Mouse (Mus musculus): ENCODE data around the gene Cyb561d2. TPM values are rescaled to one million over a fixed set of nuclear protein-coding genes. Genes with fewer than 3 reads are reported as not detected.

Cyb561d2 gene
- total and polyA plus RNA-seq, 3 experiments: 37.8 to 38.1 TPM; not detected in 1

DNA sequence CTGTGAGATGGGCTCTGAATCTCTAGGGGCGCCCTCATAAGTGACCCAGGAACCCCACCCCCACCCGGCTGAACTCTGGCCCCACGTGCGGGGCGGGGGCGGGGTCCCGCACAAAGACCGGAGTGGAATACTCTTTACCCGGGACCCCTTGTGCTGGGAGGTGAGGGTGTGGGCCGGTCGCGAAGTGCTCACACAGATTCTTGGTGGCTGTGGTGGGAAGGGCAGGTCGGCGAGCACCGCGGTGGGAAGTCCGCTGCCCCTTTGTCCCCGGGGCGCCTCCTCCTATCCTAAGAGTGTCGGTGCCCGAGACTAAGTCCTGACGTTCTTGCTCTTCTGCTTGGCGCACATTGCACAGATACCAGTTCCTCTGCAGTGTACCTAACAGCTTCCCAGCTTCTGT is 27.3 kb upstream of the Cyb561d2 start (continued):
- TF ChIP-seq JUND (IDR thresholded peaks at IDR 0.05; ENCODE audit: low read depth, low read length) (no peak), GABPA (IDR thresholded peaks at IDR 0.05; ENCODE audit: low read depth, low read length) (no peak), ZNF384 (IDR thresholded peaks at IDR 0.05; ENCODE audit: low read depth, low read length) (no peak), BHLHE40 (IDR thresholded peaks at IDR 0.05; ENCODE audit: borderline replicate concordance, low read depth, low read length) (peak; percentile 88), E2F4 (IDR thresholded peaks at IDR 0.05; ENCODE audit: borderline replicate concordance, low read depth, low read length) (no peak), CTCF (IDR thresholded peaks at IDR 0.05 in 2 of 3, conservative IDR thresholded peaks at IDR 0.05 in 1 of 3; ENCODE audit: control insufficient read depth in 1 of 3, insufficient read depth in 1 of 3, low read depth in 2 of 3, low read length in 3 of 3, poor library complexity in 1 of 3, severe bottlenecking in 1 of 3) (no peak), TBP (IDR thresholded peaks at IDR 0.05; ENCODE audit: low read depth, low read length) (no peak), MEF2A (IDR thresholded peaks at IDR 0.05; ENCODE audit: extremely low read depth, insufficient replicate concordance, low read depth, low read length, poor library complexity, severe bottlenecking) (no peak), TAL1 (IDR thresholded peaks at IDR 0.05; ENCODE audit: low read length) (no peak), CHD2 (IDR thresholded peaks at IDR 0.05; ENCODE audit: low read length) (no peak; the same call in 1 of the 2 replicates), ZKSCAN1 (IDR thresholded peaks at IDR 0.05; ENCODE audit: low read depth, low read length) (no peak), MAX (IDR thresholded peaks at IDR 0.05; ENCODE audit: low read length) (peak; percentile 75; the same call in 1 of the 2 replicates), NRF1 (IDR thresholded peaks at IDR 0.05; ENCODE audit: insufficient read depth, low read depth, low read length, poor library complexity, severe bottlenecking) (no peak), SIN3A (IDR thresholded peaks at IDR 0.05; ENCODE audit: low read length) (no peak), USF2 (IDR thresholded peaks at IDR 0.05; ENCODE audit: borderline replicate concordance in 1 of 2, insufficient read depth in 1 of 2, low read depth in 1 of 2, low read length in 2 of 2) (no peak), RAD21 (IDR thresholded peaks at IDR 0.05; ENCODE audit: low read depth, low read length) (no peak), MXI1 (IDR thresholded peaks at IDR 0.05; ENCODE audit: low read depth, low read length) (peak; percentile 96), ELF1 (IDR thresholded peaks at IDR 0.05; ENCODE audit: low read depth, low read length) (no peak)

GRCm38 (mm10) chr9:107568331-107569261 is 26.6 kb upstream of the Cyb561d2 start:
- Histone ChIP-seq H3K9me3 (replicated peaks; ENCODE audit: insufficient read depth, low read length) (no peaks in the 10 kb centered on the region), H3K27me3 (ENCODE audit: control insufficient read depth in 1 of 2, insufficient read depth in 2 of 2, low read length in 2 of 2) (no peaks in the 10 kb centered on the region), H3K4me3 (ENCODE audit: control insufficient read depth in 1 of 2, insufficient read depth in 1 of 2, low read depth in 2 of 2, low read length in 2 of 2) (peak overlapping the region; percentile 72 to 76), H3K9ac (ENCODE audit: control insufficient read depth, low read depth, low read length, poor library complexity, severe bottlenecking) (peak overlapping the region; percentile 77), H3K4me1 (ENCODE audit: control insufficient read depth in 1 of 2, insufficient read depth in 2 of 2, low read length in 2 of 2) (peaks cover 9 to 50% of the 10 kb centered on the region in 2 experiments), H3K36me3 (ENCODE audit: control insufficient read depth in 1 of 2, insufficient read depth in 2 of 2, low read length in 2 of 2) (peaks cover 0 to 32% of the 10 kb centered on the region in 2 experiments; a peak in 2 of 4 replicates), H3K27ac (ENCODE audit: control insufficient read depth, low read depth, low read length) (peak overlapping the region; percentile 82), H3K79me2 (ENCODE audit: control insufficient read depth, insufficient read depth, low read length, poor library complexity) (peaks cover 18% of the 10 kb centered on the region)
- peak; percentile 93 for DNase-seq (ENCODE audit: low read depth, low spot score)
- TF ChIP-seq GABPA (IDR thresholded peaks at IDR 0.05; ENCODE audit: low read depth, low read length) (no peak), HCFC1 (IDR thresholded peaks at IDR 0.05; ENCODE audit: low read depth, low read length) (peak; percentile 83), POLR2AphosphoS2 (IDR thresholded peaks at IDR 0.05; ENCODE audit: low read length) (0 out of 2 replicates have a peak, but pooled peaks have one; percentile 28), MXI1 (IDR thresholded peaks at IDR 0.05; ENCODE audit: low read depth, low read length) (no peak), ETS1 (IDR thresholded peaks at IDR 0.05; ENCODE audit: low read depth, low read length) (0 out of 2 replicates have a peak, but pooled peaks have one; percentile 9), SMC3 (IDR thresholded peaks at IDR 0.05; ENCODE audit: low read depth, low read length) (no peak), EP300 (IDR thresholded peaks at IDR 0.05; ENCODE audit: low read depth in 1 of 2, low read length in 2 of 2) (no peak), TAL1 (IDR thresholded peaks at IDR 0.05; ENCODE audit: low read length) (no peak), NRF1 (IDR thresholded peaks at IDR 0.05; ENCODE audit: insufficient read depth, low read depth, low read length, poor library complexity, severe bottlenecking) (no peak), MAFK (IDR thresholded peaks at IDR 0.05; ENCODE audit: borderline replicate concordance, low read depth, low read length) (no peak), CHD1 (IDR thresholded peaks at IDR 0.05; ENCODE audit: low read depth, low read length) (peak; percentile 99), ZC3H11A (IDR thresholded peaks at IDR 0.05; ENCODE audit: low read depth, low read length) (no peak), MEF2A (IDR thresholded peaks at IDR 0.05; ENCODE audit: extremely low read depth, insufficient replicate concordance, low read depth, low read length, poor library complexity, severe bottlenecking) (no peak), GATA1 (IDR thresholded peaks at IDR 0.05; ENCODE audit: low read depth, low read length) (no peak), CHD2 (IDR thresholded peaks at IDR 0.05; ENCODE audit: low read length) (no peak), SIN3A (IDR thresholded peaks at IDR 0.05; ENCODE audit: low read length) (peak; percentile 99), ZKSCAN1 (IDR thresholded peaks at IDR 0.05; ENCODE audit: low read depth, low read length) (no peak), MAX (IDR thresholded peaks at IDR 0.05; ENCODE audit: low read length) (no peak), POLR2A (IDR thresholded peaks at IDR 0.05; ENCODE audit: control insufficient read depth in 1 of 2, insufficient read depth in 1 of 2, low read depth in 1 of 2, low read length in 2 of 2, poor library complexity in 1 of 2) (peak; percentile 45 to 52; a peak in 1 of 4 replicates), USF2 (IDR thresholded peaks at IDR 0.05; ENCODE audit: borderline replicate concordance in 1 of 2, insufficient read depth in 1 of 2, low read depth in 1 of 2, low read length in 2 of 2) (no peak), JUND (IDR thresholded peaks at IDR 0.05; ENCODE audit: low read depth, low read length) (no peak), RAD21 (IDR thresholded peaks at IDR 0.05; ENCODE audit: low read depth, low read length) (no peak), TCF12 (IDR thresholded peaks at IDR 0.05; ENCODE audit: low read depth, low read length) (0 out of 2 replicates have a peak, but pooled peaks have one; percentile 3), TBP (IDR thresholded peaks at IDR 0.05; ENCODE audit: low read depth, low read length) (0 out of 2 replicates have a peak, but pooled peaks have one; percentile 24)

Measured in MEL (cell line).